Mouse (Mus musculus) stomach, embryonic 14.5 days (tissue): Measurements from ENCODE around the gene Ccdc6. TPM values are rescaled to one million over a fixed set of nuclear protein-coding genes. Genes with fewer than 3 reads are reported as not detected.
A peak's percentile ranks its signal among the peaks of the same experiment; 100 is the strongest.

Source experiments
- ATAC-seq: fragments of 200-750 bp; cut with Nextera tagmentation; 2 replicates; pipeline ENCODE4 v1.8.0; 2017; ENCODE audit warnings: low read depth, moderate TSS enrichment; ENCODE audit not compliant: insufficient number of reproducible peaks, insufficient read depth, low FRiP score
- H3K27ac ChIP-seq: fragments of 300-500 bp; sonication (generic); 2 replicates; pipeline ENCODE4 v1.5.1; 2014; ENCODE audit warnings: mild to moderate bottlenecking, low read length, moderate library complexity, mixed read lengths
- H3K27me3 ChIP-seq: fragments of 300-500 bp; sonication (generic); 2 replicates; pipeline ENCODE4 v1.6.1; 2014; ENCODE audit warnings: low read length, control low read depth, mixed read lengths; ENCODE audit not compliant: control insufficient read depth, insufficient read depth
- H3K36me3 ChIP-seq: fragments of 300-500 bp; sonication (generic); 2 replicates; pipeline ENCODE4 v1.6.1; 2014; ENCODE audit warnings: mild to moderate bottlenecking, control low read depth, low read length, moderate library complexity, mixed read lengths; ENCODE audit not compliant: control insufficient read depth, insufficient read depth
- H3K4me1 ChIP-seq: fragments of 300-500 bp; sonication (generic); 2 replicates; pipeline ENCODE4 v1.6.1; 2014; ENCODE audit warnings: low read length, control low read depth, mixed read lengths; ENCODE audit not compliant: control insufficient read depth, insufficient read depth
- H3K4me2 ChIP-seq: fragments of 300-500 bp; sonication (generic); replicated peaks from 2 replicates; pipeline ENCODE4 v1.6.1; 2014; ENCODE audit warnings: low read depth, low read length, control low read depth
- H3K4me3 ChIP-seq: fragments of 300-500 bp; sonication (generic); 2 replicates; pipeline ENCODE4 v1.5.1; 2014; ENCODE audit warnings: low read depth, low read length, control low read depth
- H3K9ac ChIP-seq: fragments of 300-500 bp; sonication (generic); replicated peaks from 2 replicates; pipeline ENCODE4 v1.6.1; 2014; ENCODE audit warnings: low read depth, mild to moderate bottlenecking, control low read depth, low read length, moderate library complexity, mixed read lengths
- H3K9me3 ChIP-seq: fragments of 300-500 bp; sonication (generic); 2 replicates; pipeline ENCODE4 v1.6.1; 2016; ENCODE audit warnings: low read depth, low read length, control low read depth; ENCODE audit not compliant: control insufficient read depth
- WGBS: fragments of 180-500 bp; shearing (Covaris S2); extraction: QIAGEN DNeasy Blood & Tissue Kit; methylation state at CpG from one replicate; pipeline ENCODE4 v1.1.7; 2014; 5-methylcytosine and 5-hydroxymethylcytosine counted together
- polyA plus RNA-seq: library from polyadenylated mRNA; unstranded; fragments of >200 nt; fragmentation: Nextera tagmentation; extraction: Ambion mirVana; gene quantifications from 2 replicates; pipeline ENCODE4 v1.2.1, GENCODE M21; 2014

The Ccdc6 gene
- polyA plus RNA-seq, 1 experiment from 2014 or later = 27.2 TPM

DNA sequence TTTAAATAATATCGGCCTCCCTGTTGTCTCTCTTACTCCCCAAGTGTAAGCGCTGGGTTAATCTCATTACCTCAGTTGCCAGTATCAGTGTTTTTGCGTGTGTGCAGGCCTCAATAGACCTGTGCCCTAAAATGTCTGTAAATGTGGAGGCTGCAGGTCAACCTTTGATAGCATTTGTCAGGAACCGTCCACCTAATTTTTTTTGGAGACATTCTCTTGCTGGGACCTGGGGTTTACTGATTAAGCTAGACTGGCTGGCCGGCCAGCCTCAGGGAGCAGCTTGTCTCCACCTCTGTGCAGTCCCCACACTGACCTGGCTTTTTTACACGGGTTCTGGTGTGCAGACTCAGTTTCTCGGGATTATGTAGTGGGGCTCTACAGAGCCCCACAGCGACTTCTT is 30.4 kb downstream of the Ccdc6 start:
- Histone ChIP-seq H3K36me3 (no peaks in the 10 kb centered on the region), H3K4me2 (no peak overlapping the region), H3K4me3 (no peak overlapping the region), H3K4me1 (peaks cover 10% of the 10 kb centered on the region; the same call in 1 of the 2 replicates), H3K9ac (no peak overlapping the region), H3K27ac (no peak overlapping the region), H3K27me3 (no peaks in the 10 kb centered on the region), H3K9me3 (no peaks in the 10 kb centered on the region)
- 66% methylated on average over 8 of the region's 8 CpGs for WGBS
- 0 out of 2 replicates have a peak, but pooled peaks have one; percentile 34 for ATAC-seq

DNA sequence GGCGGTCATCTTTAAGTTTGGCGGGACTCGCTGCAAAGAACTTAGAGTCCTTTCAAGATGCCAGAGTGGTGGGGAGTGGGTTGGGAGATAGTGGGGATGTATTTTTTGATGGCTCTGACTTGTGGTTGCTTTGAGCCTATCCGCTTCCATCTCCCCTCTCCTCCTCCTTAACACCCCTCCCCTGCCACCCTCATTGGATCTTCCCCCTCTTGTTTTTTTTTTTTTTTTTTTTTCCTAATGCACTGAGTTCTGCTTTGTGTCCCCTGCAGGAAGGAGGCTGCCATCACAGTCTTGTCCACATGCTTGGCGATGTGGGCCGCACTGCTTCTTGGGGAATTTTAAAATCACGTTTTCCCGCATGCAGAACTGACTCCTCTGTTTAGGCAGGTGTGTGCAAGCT is 31.5 kb downstream of the Ccdc6 start:
- no peak overlapping the region for H3K9ac ChIP-seq
- H3K36me3 ChIP-seq = no peaks in the 10 kb centered on the region
- peaks cover 20% of the 10 kb centered on the region; the same call in 1 of the 2 replicates for H3K4me1 ChIP-seq
- no peak for ATAC-seq
- no peak overlapping the region for H3K4me3 ChIP-seq
- H3K27me3 ChIP-seq = no peaks in the 10 kb centered on the region
- no peak overlapping the region for H3K4me2 ChIP-seq
- no peaks in the 10 kb centered on the region for H3K9me3 ChIP-seq
- WGBS = 88% methylated on average over 8 of the region's 8 CpGs
- H3K27ac ChIP-seq = no peak overlapping the region

DNA sequence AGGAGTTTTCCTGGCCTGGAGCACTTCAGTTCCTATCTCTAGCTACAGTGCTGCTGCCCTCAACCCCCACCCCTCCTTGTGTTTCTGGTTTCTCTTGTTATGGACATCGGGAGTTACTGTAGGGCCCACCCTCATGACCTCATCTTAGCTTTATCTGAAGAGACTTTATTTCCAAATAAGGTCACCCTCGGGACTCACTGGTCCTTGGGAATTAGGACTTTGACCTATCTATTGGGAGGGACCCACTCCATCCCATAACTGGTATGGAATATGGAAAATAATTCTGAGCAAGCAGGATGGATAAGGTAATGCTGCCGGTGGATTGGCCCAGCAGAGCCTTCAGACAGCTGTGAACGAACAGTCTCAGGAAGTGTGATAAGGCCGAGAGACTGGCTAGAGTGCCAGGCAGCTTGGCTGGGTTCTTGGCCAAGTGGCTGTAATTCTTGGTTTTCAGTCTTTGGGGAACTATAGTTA is 35.2 kb downstream of the Ccdc6 start:
- no peak overlapping the region for H3K4me2 ChIP-seq
- H3K9me3 ChIP-seq = no peaks in the 10 kb centered on the region
- no peaks in the 10 kb centered on the region for H3K27me3 ChIP-seq
- H3K4me3 ChIP-seq = no peak overlapping the region
- no peak overlapping the region for H3K9ac ChIP-seq
- 46% methylated on average over 5 of the region's 5 CpGs for WGBS
- peak overlapping the region; percentile 27; the same call in 1 of the 2 replicates for H3K27ac ChIP-seq
- peaks cover 28% of the 10 kb centered on the region; the same call in 1 of the 2 replicates for H3K4me1 ChIP-seq
- ATAC-seq = no peak
- H3K36me3 ChIP-seq = no peaks in the 10 kb centered on the region

DNA sequence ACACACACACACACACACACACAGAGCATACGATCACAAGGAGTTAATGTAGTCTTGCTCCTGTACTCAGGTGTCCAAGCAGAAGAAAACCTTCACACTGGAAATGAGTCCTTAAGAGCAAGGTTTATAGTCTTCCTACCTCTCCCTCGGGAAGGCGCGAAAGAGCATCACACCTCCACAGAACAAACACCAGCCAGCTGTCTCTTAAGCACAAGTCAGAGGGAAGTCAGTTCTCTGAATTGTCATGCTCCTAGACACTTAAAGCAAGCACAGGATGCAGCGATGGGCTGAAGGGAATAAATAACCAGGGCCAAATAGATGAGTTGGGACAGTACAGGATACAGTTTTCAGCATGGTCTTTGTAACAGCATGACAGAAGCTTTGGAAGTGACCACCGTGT is 35.8 kb downstream of the Ccdc6 start:
- no peak overlapping the region for H3K9ac ChIP-seq
- H3K4me1 ChIP-seq = peaks cover 28% of the 10 kb centered on the region; the same call in 1 of the 2 replicates
- H3K9me3 ChIP-seq = no peaks in the 10 kb centered on the region
- H3K27ac ChIP-seq = no peak overlapping the region; the same call in 1 of the 2 replicates
- WGBS = 47% methylated on average over 6 of the region's 6 CpGs
- H3K4me2 ChIP-seq = no peak overlapping the region
- no peak for ATAC-seq
- no peak overlapping the region for H3K4me3 ChIP-seq
- no peaks in the 10 kb centered on the region for H3K36me3 ChIP-seq
- no peaks in the 10 kb centered on the region for H3K27me3 ChIP-seq

DNA sequence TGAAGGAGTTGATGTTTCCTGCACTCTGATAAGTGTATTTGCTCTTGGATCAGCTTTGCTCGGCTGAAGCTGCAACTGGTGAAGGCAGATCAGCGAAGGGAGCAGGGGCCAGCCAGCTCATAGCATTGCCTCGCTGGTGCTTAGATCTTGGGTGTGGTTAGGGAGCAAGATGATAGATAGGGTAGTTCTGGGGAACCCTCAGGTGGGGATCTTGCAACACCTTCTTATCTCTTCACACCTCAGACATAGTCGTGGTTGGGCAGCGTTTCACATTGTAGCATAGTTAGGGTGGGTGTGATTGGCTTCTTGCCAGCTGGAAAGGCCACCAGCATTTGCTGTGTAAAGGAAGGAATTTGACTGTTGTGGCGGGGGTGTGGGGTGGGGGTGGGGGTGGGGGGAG is 36.3 kb downstream of the Ccdc6 start:
- no peaks in the 10 kb centered on the region for H3K9me3 ChIP-seq
- peaks cover 28% of the 10 kb centered on the region; the same call in 1 of the 2 replicates for H3K4me1 ChIP-seq
- no peak overlapping the region for H3K27ac ChIP-seq
- H3K9ac ChIP-seq = no peak overlapping the region
- H3K4me3 ChIP-seq = no peak overlapping the region
- no peaks in the 10 kb centered on the region for H3K27me3 ChIP-seq
- H3K4me2 ChIP-seq = no peak overlapping the region
- 20% methylated on average over 6 of the region's 6 CpGs for WGBS
- no peaks in the 10 kb centered on the region for H3K36me3 ChIP-seq
- peak; percentile 60; the same call in 1 of the 2 replicates for ATAC-seq

DNA sequence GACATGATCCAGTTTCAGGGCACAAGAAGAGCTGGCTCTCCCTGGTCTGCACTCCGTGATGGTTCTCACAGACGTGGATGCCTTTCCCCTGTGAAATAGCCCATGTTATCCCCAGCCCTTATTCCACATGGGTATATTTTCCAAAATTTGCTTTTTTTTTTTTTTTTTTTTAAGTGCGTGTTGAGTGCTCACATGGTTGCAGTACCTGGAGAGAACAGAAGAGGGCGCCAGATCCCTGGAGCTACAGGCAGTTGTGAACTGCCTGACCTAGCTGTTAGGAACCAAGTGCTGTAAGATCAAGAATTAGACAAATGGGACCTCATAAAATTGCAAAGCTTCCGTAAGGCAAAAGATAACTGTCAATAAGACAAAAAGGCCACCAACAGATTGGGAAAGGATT is 38.8 kb downstream of the Ccdc6 start:
- Histone ChIP-seq H3K4me2 (no peak overlapping the region), H3K9me3 (no peaks in the 10 kb centered on the region), H3K27ac (no peak overlapping the region), H3K27me3 (no peaks in the 10 kb centered on the region), H3K36me3 (no peaks in the 10 kb centered on the region), H3K4me3 (no peak overlapping the region), H3K9ac (no peak overlapping the region), H3K4me1 (peaks cover 25% of the 10 kb centered on the region; the same call in 1 of the 2 replicates)
- WGBS = 80% methylated on average over 5 of the region's 5 CpGs
- ATAC-seq = no peak

DNA sequence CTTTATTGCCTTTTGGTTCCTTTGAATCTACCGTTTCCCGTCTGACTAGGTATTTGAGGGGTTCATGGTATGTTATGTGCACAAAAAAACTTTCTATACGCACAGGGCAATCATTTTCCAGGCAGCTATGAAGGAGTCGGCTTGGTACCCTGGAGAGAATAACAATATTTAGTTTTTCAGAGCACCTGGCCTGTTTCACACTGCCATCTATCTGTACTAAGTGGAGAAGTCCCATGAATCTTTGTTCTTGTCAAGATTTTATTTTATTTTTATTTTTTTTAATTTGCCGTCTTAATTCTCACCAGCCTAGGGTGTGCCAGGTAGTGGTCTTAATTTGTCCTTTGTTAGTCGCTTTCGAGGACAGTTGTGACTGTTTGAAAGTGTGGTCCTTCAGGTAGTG is 40.7 kb downstream of the Ccdc6 start:
- ATAC-seq = no peak
- H3K4me3 ChIP-seq = no peak overlapping the region
- 0 out of 2 replicates have a peak, but pooled peaks cover 2% of the 10 kb centered on the region for H3K36me3 ChIP-seq
- no peak overlapping the region for H3K9ac ChIP-seq
- no peaks in the 10 kb centered on the region for H3K9me3 ChIP-seq
- H3K4me1 ChIP-seq = peaks cover 15% of the 10 kb centered on the region; the same call in 1 of the 2 replicates
- H3K27ac ChIP-seq = no peak overlapping the region
- 74% methylated on average over 7 of the region's 7 CpGs for WGBS
- H3K27me3 ChIP-seq = no peaks in the 10 kb centered on the region
- H3K4me2 ChIP-seq = no peak overlapping the region

DNA sequence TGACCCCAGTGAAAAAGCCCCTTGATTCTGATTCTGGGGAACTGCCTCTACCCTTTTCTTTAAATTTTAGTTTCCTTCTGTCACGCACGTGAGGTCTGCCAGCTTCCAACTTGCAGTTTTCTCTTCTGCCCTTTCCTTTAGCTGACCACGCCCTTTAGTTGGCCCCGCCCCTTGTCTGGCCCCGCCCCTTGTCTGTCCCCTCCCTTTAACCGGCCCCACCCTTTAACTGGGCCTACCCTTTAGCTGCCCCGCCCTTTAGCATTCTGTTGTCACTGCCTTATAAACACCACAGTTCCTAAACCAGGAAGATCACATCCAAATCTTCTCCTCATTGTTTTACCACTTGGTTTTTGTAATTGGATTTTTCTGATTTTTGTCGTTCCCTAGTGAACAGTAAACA is 41.2 kb downstream of the Ccdc6 start:
- no peaks in the 10 kb centered on the region for H3K27me3 ChIP-seq
- peaks cover 10% of the 10 kb centered on the region; the same call in 1 of the 2 replicates for H3K4me1 ChIP-seq
- no peaks in the 10 kb centered on the region for H3K9me3 ChIP-seq
- ATAC-seq = peak; percentile 46; the same call in 1 of the 2 replicates
- H3K4me2 ChIP-seq = no peak overlapping the region
- no peak overlapping the region for H3K4me3 ChIP-seq
- H3K27ac ChIP-seq = no peak overlapping the region
- H3K9ac ChIP-seq = no peak overlapping the region
- peaks cover 7% of the 10 kb centered on the region; the same call in 1 of the 2 replicates for H3K36me3 ChIP-seq
- WGBS = 64% methylated on average over 8 of the region's 8 CpGs

DNA sequence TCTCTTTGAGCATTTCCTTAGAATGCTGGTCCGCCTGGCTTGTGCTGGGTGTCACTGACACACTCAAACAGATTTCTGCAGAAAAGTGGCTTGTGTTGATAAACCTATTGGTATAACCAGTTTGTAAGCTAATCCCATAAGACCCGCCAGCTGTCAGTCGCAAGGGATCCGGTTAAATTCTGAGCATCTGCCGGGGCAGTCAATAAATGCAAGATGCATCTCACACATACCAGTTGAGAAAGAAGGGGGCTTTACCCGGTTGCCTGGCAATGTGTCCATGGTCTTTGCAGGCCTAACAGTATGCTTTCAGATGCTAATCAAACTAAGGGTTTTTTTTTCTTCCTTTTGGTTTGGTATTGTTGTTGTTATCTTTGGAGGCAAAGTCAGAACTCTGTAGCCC is 42.4 kb downstream of the Ccdc6 start:
- WGBS = 77% methylated on average over 6 of the region's 6 CpGs
- Histone ChIP-seq H3K36me3 (peaks cover 8% of the 10 kb centered on the region; the same call in 1 of the 2 replicates), H3K9ac (no peak overlapping the region), H3K27ac (no peak overlapping the region), H3K4me1 (no peaks in the 10 kb centered on the region), H3K4me2 (no peak overlapping the region), H3K9me3 (no peaks in the 10 kb centered on the region), H3K27me3 (no peaks in the 10 kb centered on the region), H3K4me3 (no peak overlapping the region)
- no peak for ATAC-seq
